1 mouse cellular context compared by ENCODE assay signal in the genomic region with DNA sequence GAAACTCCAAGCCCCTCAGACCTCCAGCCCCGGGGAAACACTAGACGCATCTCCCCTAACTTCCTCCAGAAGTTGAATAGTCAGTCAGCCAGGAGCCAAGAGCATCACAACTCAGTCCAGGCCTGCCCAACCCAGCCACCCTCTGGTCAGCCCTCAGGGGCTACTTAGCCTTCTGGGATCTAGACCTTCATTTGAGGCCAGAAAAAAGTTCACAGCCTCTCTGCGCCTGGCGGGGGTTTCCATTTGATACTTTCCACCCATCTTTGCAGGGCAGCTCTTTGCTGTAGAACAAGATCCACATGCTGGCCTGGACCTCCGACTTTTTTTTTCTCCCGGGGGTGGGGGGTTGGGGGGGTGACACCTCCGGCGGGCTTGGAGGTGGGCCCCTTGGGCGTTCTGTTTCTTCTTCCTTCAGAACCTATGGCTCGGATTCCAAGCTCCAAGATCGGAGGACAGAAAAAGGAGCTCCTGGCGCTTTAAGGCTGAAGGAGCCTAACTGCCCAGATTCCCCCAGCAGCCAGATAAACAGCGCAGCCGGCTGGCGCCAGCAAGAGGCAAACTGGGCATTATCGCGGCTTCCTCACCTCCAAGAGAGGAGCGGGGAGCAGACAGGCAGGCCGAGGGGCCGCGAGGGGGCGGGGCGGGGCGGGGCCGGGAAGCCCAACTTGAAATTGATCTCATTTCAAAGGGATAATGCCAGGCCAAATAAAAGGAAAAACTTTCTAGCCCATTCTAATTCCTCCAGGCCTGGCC.
TF ChIP-seq lines count a peak whose summit lies in the region.

No protein-coding gene starts in this region.

TF ChIP-seq in MEL, 35 proteins besides CTCF, POLR2A, EP300 and RAD21 (continued from another document):
- peak; percentile 52; the same call in 1 of the 2 replicates for TF ChIP-seq TCF12 (IDR thresholded peaks at IDR 0.05; ENCODE audit: low read depth, low read length)
- peak; percentile 56; the same call in 1 of the 2 replicates for TF ChIP-seq ETS1 (IDR thresholded peaks at IDR 0.05; ENCODE audit: low read depth, low read length)
- TF ChIP-seq MEF2A (IDR thresholded peaks at IDR 0.05; ENCODE audit: extremely low read depth, insufficient replicate concordance, low read depth, low read length, poor library complexity, severe bottlenecking), result no peak
- TF ChIP-seq MXI1 (IDR thresholded peaks at IDR 0.05; ENCODE audit: low read depth, low read length), result peak; percentile 45; the same call in 1 of the 2 replicates
- TF ChIP-seq ZNF384 (IDR thresholded peaks at IDR 0.05; ENCODE audit: low read depth, low read length), result 0 out of 2 replicates have a peak, but pooled peaks have one; percentile 4
- no peak for TF ChIP-seq CHD1 (IDR thresholded peaks at IDR 0.05; ENCODE audit: low read depth, low read length)
- no peak for TF ChIP-seq ZKSCAN1 (IDR thresholded peaks at IDR 0.05; ENCODE audit: low read depth, low read length)
- peak; percentile 79 for TF ChIP-seq MAZ (IDR thresholded peaks at IDR 0.05; ENCODE audit: low read depth, low read length)
- TF ChIP-seq KAT2A (conservative IDR thresholded peaks at IDR 0.05; ENCODE audit: low read depth, low read length), result no peak
